Mouse (Mus musculus): ENCODE data around the gene Gm4353. TPM values are rescaled to one million over a fixed set of nuclear protein-coding genes. Genes with fewer than 3 reads are reported as not detected.

Gm4353 gene
- polyA plus RNA-seq, 1 experiment from 2014 or later: 0.83 TPM

DNA sequence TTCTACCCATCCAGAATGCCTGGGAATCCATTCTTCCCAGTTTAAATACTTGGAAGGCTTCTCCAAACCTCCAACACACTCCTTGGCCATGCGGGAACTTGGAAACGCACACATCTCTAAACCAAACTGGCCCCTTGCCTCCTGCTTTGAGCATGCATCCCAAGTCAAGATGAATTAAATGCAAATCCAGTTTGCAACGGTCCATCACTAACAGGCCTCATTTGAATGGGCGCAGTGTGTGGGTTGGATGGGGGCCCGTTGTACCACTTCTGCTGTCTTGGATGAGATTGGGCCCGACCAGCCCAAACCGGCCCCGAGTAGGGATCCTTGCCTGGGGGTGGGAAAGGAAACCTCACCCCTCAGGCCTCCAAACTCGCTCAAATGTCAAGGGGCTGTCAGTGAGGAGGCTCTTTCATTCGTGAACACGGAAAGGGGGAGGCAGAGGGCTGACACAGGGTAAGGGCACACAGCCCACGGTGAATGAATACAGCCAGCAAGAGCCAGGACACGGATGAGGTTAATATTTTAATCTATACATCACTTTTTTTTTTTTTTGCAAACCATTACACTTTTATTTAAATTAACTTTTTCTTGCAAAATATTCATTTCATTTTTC is 38.7 kb upstream of the Gm4353 start:
- Histone ChIP-seq H3K27ac (ENCODE audit: low read depth, low read length) (no peak overlapping the region), H3K4me2 (ENCODE audit: low read depth, low read length) (no peak overlapping the region), H3K9ac (replicated peaks; ENCODE audit: low read depth, low read length) (no peak overlapping the region), H3K4me3 (ENCODE audit: low read depth, low read length) (no peak overlapping the region), H3K36me3 (ENCODE audit: control insufficient read depth, insufficient read depth, low read length) (no peaks in the 10 kb centered on the region), H3K9me3 (ENCODE audit: control insufficient read depth, low read length) (no peaks in the 10 kb centered on the region), H3K4me1 (ENCODE audit: control insufficient read depth, insufficient read depth, low read length) (no peaks in the 10 kb centered on the region; the same call in 1 of the 2 replicates), H3K27me3 (ENCODE audit: control insufficient read depth, insufficient read depth, low read length) (no peaks in the 10 kb centered on the region)
- 41% methylated on average over 13 of the region's 13 CpGs for WGBS
- ATAC-seq (ENCODE audit: low read depth): peak; percentile 75; the same call in 1 of the 2 replicates

- Histone ChIP-seq H3K9ac (replicated peaks; ENCODE audit: low read depth, low read length) (no peak overlapping the region), H3K4me1 (ENCODE audit: control insufficient read depth, insufficient read depth, low read length) (no peaks in the 10 kb centered on the region; the same call in 1 of the 2 replicates), H3K27me3 (ENCODE audit: control insufficient read depth, insufficient read depth, low read length) (no peaks in the 10 kb centered on the region), H3K9me3 (ENCODE audit: control insufficient read depth, low read length) (no peaks in the 10 kb centered on the region), H3K4me3 (ENCODE audit: low read depth, low read length) (no peak overlapping the region), H3K36me3 (ENCODE audit: control insufficient read depth, insufficient read depth, low read length) (no peaks in the 10 kb centered on the region), H3K4me2 (ENCODE audit: low read depth, low read length) (no peak overlapping the region), H3K27ac (ENCODE audit: low read depth, low read length) (no peak overlapping the region)
- ATAC-seq (ENCODE audit: low read depth): no peak
- WGBS: 40% methylated on average over 11 of the region's 11 CpGs
Observed at GRCm38 (mm10) chr7:116121202-116121601, 36.8 kb upstream of the Gm4353 start.

- H3K27ac ChIP-seq (ENCODE audit: low read depth, low read length): no peak overlapping the region
- 86% methylated on average over 4 of the region's 4 CpGs for whole genome bisulfite sequencing
- no peak overlapping the region for H3K4me2 ChIP-seq (ENCODE audit: low read depth, low read length)
- no peaks in the 10 kb centered on the region for H3K27me3 ChIP-seq (ENCODE audit: control insufficient read depth, insufficient read depth, low read length)
- H3K9ac ChIP-seq (replicated peaks; ENCODE audit: low read depth, low read length): no peak overlapping the region
- no peak overlapping the region for H3K4me3 ChIP-seq (ENCODE audit: low read depth, low read length)
- no peak for ATAC-seq (ENCODE audit: low read depth)
- no peaks in the 10 kb centered on the region; the same call in 1 of the 2 replicates for H3K4me1 ChIP-seq (ENCODE audit: control insufficient read depth, insufficient read depth, low read length)
- H3K9me3 ChIP-seq (ENCODE audit: control insufficient read depth, low read length): no peaks in the 10 kb centered on the region
- H3K36me3 ChIP-seq (ENCODE audit: control insufficient read depth, insufficient read depth, low read length): no peaks in the 10 kb centered on the region
Observed at GRCm38 (mm10) chr7:116120737-116121136, 36.3 kb upstream of the Gm4353 start.

DNA sequence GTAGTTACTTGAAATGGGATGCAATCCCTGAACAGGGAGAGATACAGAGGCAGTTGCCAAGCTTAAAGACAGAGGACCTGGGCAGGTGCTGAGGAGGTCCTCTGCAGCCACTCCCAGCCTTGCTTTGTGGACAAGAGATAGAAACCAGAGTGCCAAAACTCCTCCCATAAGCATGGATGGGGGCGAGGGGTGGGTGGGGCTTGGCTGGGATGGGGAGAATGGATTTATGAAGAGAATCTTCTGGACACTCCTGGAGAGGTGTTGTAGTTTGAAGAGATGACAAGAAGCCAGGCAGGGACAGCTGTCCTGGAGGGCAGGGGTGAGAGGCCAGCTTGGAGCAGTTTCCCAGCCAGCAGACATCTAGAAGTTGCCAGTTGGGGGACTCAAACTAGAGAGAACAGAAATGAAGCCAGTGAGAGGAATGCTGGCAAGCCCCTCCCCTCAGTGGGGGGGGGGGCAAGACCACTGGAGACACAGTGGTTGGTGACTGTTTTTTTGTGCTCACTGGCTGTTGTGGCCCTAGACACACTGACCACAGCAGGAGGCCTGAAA is 34.9 kb upstream of the Gm4353 start:
- no peak overlapping the region for H3K27ac ChIP-seq (ENCODE audit: low read depth, low read length)
- no peaks in the 10 kb centered on the region for H3K27me3 ChIP-seq (ENCODE audit: control insufficient read depth, insufficient read depth, low read length)
- no peak overlapping the region for H3K4me3 ChIP-seq (ENCODE audit: low read depth, low read length)
- H3K9me3 ChIP-seq (ENCODE audit: control insufficient read depth, low read length): no peaks in the 10 kb centered on the region
- WGBS: 60% methylated on average over 1 of the region's 1 CpGs
- H3K36me3 ChIP-seq (ENCODE audit: control insufficient read depth, insufficient read depth, low read length): no peaks in the 10 kb centered on the region
- no peak for ATAC-seq (ENCODE audit: low read depth)
- H3K9ac ChIP-seq (replicated peaks; ENCODE audit: low read depth, low read length): no peak overlapping the region
- no peak overlapping the region for H3K4me2 ChIP-seq (ENCODE audit: low read depth, low read length)
- no peaks in the 10 kb centered on the region; the same call in 1 of the 2 replicates for H3K4me1 ChIP-seq (ENCODE audit: control insufficient read depth, insufficient read depth, low read length)

GRCm38 (mm10) chr7:116115991-116116390 is 31.6 kb upstream of the Gm4353 start:
- no peaks in the 10 kb centered on the region for H3K36me3 ChIP-seq (ENCODE audit: control insufficient read depth, insufficient read depth, low read length)
- ATAC-seq (ENCODE audit: low read depth): no peak
- H3K27me3 ChIP-seq (ENCODE audit: control insufficient read depth, insufficient read depth, low read length): no peaks in the 10 kb centered on the region
- H3K27ac ChIP-seq (ENCODE audit: low read depth, low read length): no peak overlapping the region
- H3K4me2 ChIP-seq (ENCODE audit: low read depth, low read length): no peak overlapping the region
- no peak overlapping the region for H3K4me3 ChIP-seq (ENCODE audit: low read depth, low read length)
- H3K9me3 ChIP-seq (ENCODE audit: control insufficient read depth, low read length): no peaks in the 10 kb centered on the region
- no peaks in the 10 kb centered on the region for H3K4me1 ChIP-seq (ENCODE audit: control insufficient read depth, insufficient read depth, low read length)
- no peak overlapping the region for H3K9ac ChIP-seq (replicated peaks; ENCODE audit: low read depth, low read length)
- 74% methylated on average over 2 of the region's 2 CpGs for WGBS

DNA sequence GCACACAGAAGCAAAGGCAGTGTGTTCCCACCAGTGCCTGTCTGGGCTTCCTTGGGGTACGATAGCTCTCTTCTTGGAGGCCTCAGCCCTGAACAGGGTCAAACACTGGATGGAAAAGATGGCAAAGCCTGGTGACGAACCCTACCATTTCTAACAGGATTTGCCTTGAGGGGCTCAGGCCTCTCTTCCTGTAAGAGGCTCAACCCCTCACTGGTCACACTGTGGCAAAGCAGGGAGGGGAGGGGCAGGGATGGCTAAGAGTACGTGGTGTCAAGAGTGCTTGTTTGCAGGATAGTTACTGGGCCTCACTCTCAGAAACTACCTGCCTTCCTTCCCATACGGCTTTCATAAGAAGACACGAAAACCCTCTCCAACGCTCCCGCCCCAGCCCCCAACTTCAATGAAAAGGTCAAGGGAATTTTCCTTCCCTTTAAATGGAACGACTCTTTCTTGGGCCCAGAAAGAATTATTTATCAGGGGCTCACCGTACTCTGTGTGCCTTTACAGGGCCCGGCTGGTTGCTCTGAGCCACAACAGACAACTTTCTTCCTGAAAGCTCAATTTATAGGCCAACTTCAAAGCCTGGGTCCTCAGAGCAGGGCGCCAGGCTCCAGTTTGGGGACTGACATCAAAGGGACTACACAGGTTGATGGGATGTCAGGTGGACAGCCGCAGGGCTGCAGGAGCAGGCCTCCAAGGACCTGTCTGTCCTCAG is 30.9 kb upstream of the Gm4353 start:
- Histone ChIP-seq H3K4me2 (ENCODE audit: low read depth, low read length) (no peak overlapping the region), H3K4me1 (ENCODE audit: control insufficient read depth, insufficient read depth, low read length) (no peaks in the 10 kb centered on the region), H3K36me3 (ENCODE audit: control insufficient read depth, insufficient read depth, low read length) (no peaks in the 10 kb centered on the region), H3K4me3 (ENCODE audit: low read depth, low read length) (no peak overlapping the region), H3K9me3 (ENCODE audit: control insufficient read depth, low read length) (no peaks in the 10 kb centered on the region), H3K27me3 (ENCODE audit: control insufficient read depth, insufficient read depth, low read length) (no peaks in the 10 kb centered on the region), H3K9ac (replicated peaks; ENCODE audit: low read depth, low read length) (no peak overlapping the region), H3K27ac (ENCODE audit: low read depth, low read length) (no peak overlapping the region)
- 65% methylated on average over 12 of the region's 12 CpGs for WGBS
- ATAC-seq (ENCODE audit: low read depth): no peak

DNA sequence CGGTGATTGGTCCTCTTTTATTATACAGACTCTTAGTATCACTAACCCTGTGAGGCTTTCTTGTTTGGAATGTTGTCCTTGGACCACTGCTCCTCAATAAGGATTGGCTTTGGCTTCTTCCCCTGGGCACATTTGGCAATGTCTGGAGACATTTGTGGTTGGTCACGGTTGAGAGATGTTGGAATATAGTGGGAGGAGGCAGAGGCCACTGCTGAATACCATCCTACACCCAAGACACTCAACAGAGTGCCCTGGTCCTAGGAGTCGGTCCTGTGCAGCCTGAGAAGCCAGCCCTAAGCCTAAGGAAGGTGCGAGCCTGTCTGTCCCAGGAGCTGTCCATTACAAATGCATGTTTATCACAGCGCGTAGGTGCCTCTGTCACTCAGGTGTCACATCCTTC is 27.1 kb upstream of the Gm4353 start:
- no peaks in the 10 kb centered on the region for H3K4me1 ChIP-seq (ENCODE audit: control insufficient read depth, insufficient read depth, low read length)
- H3K9me3 ChIP-seq (ENCODE audit: control insufficient read depth, low read length): no peaks in the 10 kb centered on the region
- H3K9ac ChIP-seq (replicated peaks; ENCODE audit: low read depth, low read length): no peak overlapping the region
- no peaks in the 10 kb centered on the region for H3K27me3 ChIP-seq (ENCODE audit: control insufficient read depth, insufficient read depth, low read length)
- H3K4me2 ChIP-seq (ENCODE audit: low read depth, low read length): no peak overlapping the region
- no peak overlapping the region for H3K27ac ChIP-seq (ENCODE audit: low read depth, low read length)
- no peak for ATAC-seq (ENCODE audit: low read depth)
- H3K4me3 ChIP-seq (ENCODE audit: low read depth, low read length): no peak overlapping the region
- 87% methylated on average over 6 of the region's 6 CpGs for WGBS
- H3K36me3 ChIP-seq (ENCODE audit: control insufficient read depth, insufficient read depth, low read length): 0 out of 2 replicates have a peak, but pooled peaks cover 5% of the 10 kb centered on the region

GRCm38 (mm10) chr7:116110661-116111060 is 26.2 kb upstream of the Gm4353 start:
- 75% methylated on average over 3 of the region's 3 CpGs for WGBS
- H3K36me3 ChIP-seq (ENCODE audit: control insufficient read depth, insufficient read depth, low read length): 0 out of 2 replicates have a peak, but pooled peaks cover 5% of the 10 kb centered on the region
- no peaks in the 10 kb centered on the region for H3K9me3 ChIP-seq (ENCODE audit: control insufficient read depth, low read length)
- no peaks in the 10 kb centered on the region for H3K4me1 ChIP-seq (ENCODE audit: control insufficient read depth, insufficient read depth, low read length)
- no peak for ATAC-seq (ENCODE audit: low read depth)
- H3K27ac ChIP-seq (ENCODE audit: low read depth, low read length): no peak overlapping the region
- no peak overlapping the region for H3K4me2 ChIP-seq (ENCODE audit: low read depth, low read length)
- H3K27me3 ChIP-seq (ENCODE audit: control insufficient read depth, insufficient read depth, low read length): no peaks in the 10 kb centered on the region
- no peak overlapping the region for H3K4me3 ChIP-seq (ENCODE audit: low read depth, low read length)
- H3K9ac ChIP-seq (replicated peaks; ENCODE audit: low read depth, low read length): no peak overlapping the region

GRCm38 (mm10) chr7:116103091-116103490 is 18.7 kb upstream of the Gm4353 start:
- Histone ChIP-seq H3K4me1 (ENCODE audit: control insufficient read depth, insufficient read depth, low read length) (no peaks in the 10 kb centered on the region), H3K27me3 (ENCODE audit: control insufficient read depth, insufficient read depth, low read length) (no peaks in the 10 kb centered on the region), H3K36me3 (ENCODE audit: control insufficient read depth, insufficient read depth, low read length) (peaks cover 29% of the 10 kb centered on the region), H3K27ac (ENCODE audit: low read depth, low read length) (no peak overlapping the region), H3K4me3 (ENCODE audit: low read depth, low read length) (no peak overlapping the region), H3K4me2 (ENCODE audit: low read depth, low read length) (no peak overlapping the region), H3K9ac (replicated peaks; ENCODE audit: low read depth, low read length) (no peak overlapping the region), H3K9me3 (ENCODE audit: control insufficient read depth, low read length) (no peaks in the 10 kb centered on the region)
- ATAC-seq (ENCODE audit: low read depth): no peak
- WGBS: 97% methylated on average over 9 of the region's 9 CpGs
